In genomic region chr1:89130429-89130828, GRCm38 (mm10) we compare ENCODE assay signal across 12 mouse cellular contexts.
DNase-seq lines count a peak whose midpoint lies in the region; ATAC-seq lines count a peak whose summit lies in the region.
"Had no signal": no experiment of that assay in that cellular context is flagged by ENCODE, and none has a peak within 500 bp of the region (broad histone marks: within the 10 kb centered on the region; RNA-seq: fewer than 3 reads in every experiment).

No protein-coding gene starts in this region.

- H3K9me3 ChIP-seq in heart, embryonic 15.5 days (replicated peaks) = no peaks in the 10 kb centered on the region
- H3K9me3 ChIP-seq: heart, embryonic 10.5 days; intestine, embryonic 15.5 days; liver, embryonic 13.5 days had no signal

- H3K4me1 ChIP-seq in heart, embryonic 15.5 days (replicated peaks) = peaks cover 42% of the 10 kb centered on the region
- H3K4me1 ChIP-seq: liver, embryonic 13.5 days had no signal

- no peak overlapping the region for H3K4me3 ChIP-seq in heart, embryonic 15.5 days
- H3K4me3 ChIP-seq: heart, embryonic 10.5 days; intestine, embryonic 15.5 days; liver, embryonic 13.5 days had no signal

- peak overlapping the region; percentile 83 for H3K27ac ChIP-seq in heart, embryonic 15.5 days
- H3K27ac ChIP-seq: intestine, embryonic 15.5 days; liver, embryonic 13.5 days had no signal

- H3K36me3 ChIP-seq in heart, embryonic 15.5 days = no peaks in the 10 kb centered on the region
- H3K36me3 ChIP-seq: intestine, embryonic 15.5 days; liver, embryonic 13.5 days had no signal

- 77% methylated on average over 6 of the region's 6 CpGs for WGBS in heart, embryonic 15.5 days

- no peak for DNase-seq in heart, adult 9 months (ENCODE audit: low spot score in 2 of 2)
- peak; percentile 21 for DNase-seq in right cerebral cortex, adult 18-20 months
- no peak for DNase-seq in right cerebral cortex, adult 2 months (ENCODE audit: low spot score in 2 of 2)
- DNase-seq in Muller cell, postnatal 12 days (ENCODE audit: inconsistent ontology term) = peak; percentile 97
- DNase-seq in layer of hippocampus, postnatal 36 days = peak; percentile 20 to 21
- DNase-seq in adrenal gland, adult 8-10 months = no peak
- no peak for DNase-seq in embryo, embryonic 11 days
- DNase-seq: forebrain, postnatal 0 days; liver, embryonic 13.5 days had no signal

- H3K9ac ChIP-seq in heart, embryonic 15.5 days = no peak overlapping the region
- H3K9ac ChIP-seq: forebrain, postnatal 0 days; intestine, embryonic 15.5 days; liver, embryonic 13.5 days had no signal

- H3K4me2 ChIP-seq in heart, embryonic 15.5 days = no peak overlapping the region
- H3K4me2 ChIP-seq: intestine, embryonic 15.5 days; liver, embryonic 13.5 days had no signal

- no peak for ATAC-seq in heart, embryonic 15.5 days (replicated peaks; ENCODE audit: insufficient number of reproducible peaks, insufficient read depth, low FRiP score, low read depth)
- ATAC-seq: forebrain, postnatal 0 days; intestine, embryonic 15.5 days had no signal

- no peaks in the 10 kb centered on the region for H3K27me3 ChIP-seq in heart, embryonic 15.5 days
- H3K27me3 ChIP-seq: intestine, embryonic 15.5 days; liver, embryonic 13.5 days had no signal

Comparison
In these comparisons a context has a peak if more than half of its experiments do, and no peak if none do; other contexts are left out.
1. DNase-seq: peak in right cerebral cortex, adult 18-20 months (single experiment), Muller cell, postnatal 12 days (single experiment) and layer of hippocampus, postnatal 36 days (2 of 2); none in heart, adult 9 months (0 of 2), right cerebral cortex, adult 2 months (0 of 2), adrenal gland, adult 8-10 months (single experiment) and embryo, embryonic 11 days (single experiment).